Mouse (Mus musculus) layer of hippocampus, adult 18-20 months (tissue): ENCODE measurements around the gene Ybx1. TPM values are rescaled to one million over a fixed set of nuclear protein-coding genes. Genes with fewer than 3 reads are reported as not detected.
A peak's percentile ranks its signal among the peaks of the same experiment; 100 is the strongest.
"Not testable (repeated sequence)": the region's sequence is repeated elsewhere in the genome, so short reads cannot be mapped to it uniquely, and the experiment has no call there.

Source experiments
- DNase-seq, 2 experiments: peaks; one replicate each; pipeline ENCODE4 v3.0.0; 2022; ENCODE audit warnings: low spot score in 2 of 2
- long read RNA-seq: library from polyadenylated mRNA; stranded (forward); transcript quantifications from one replicate; pipeline ENCODE4 v2.0.0, GENCODE M21; 2021
- total RNA-seq, 2 experiments: library from RNA; stranded (reverse); gene quantifications; 2 replicates each; pipeline ENCODE4 v1.2.3; 2021

Ybx1 gene
- total RNA-seq = 100 to 1,000 TPM; 242 to 255 TPM
- long read RNA-seq, transcript Ybx1-201 (8 exons, 1,628 nt) = major isoform, 56 of 120 reads
- long read RNA-seq, partial matches to known transcripts = 3 of 120 reads
- long read RNA-seq, other reads (novel, unspliced or antisense) = 61 of 120 reads

DNA sequence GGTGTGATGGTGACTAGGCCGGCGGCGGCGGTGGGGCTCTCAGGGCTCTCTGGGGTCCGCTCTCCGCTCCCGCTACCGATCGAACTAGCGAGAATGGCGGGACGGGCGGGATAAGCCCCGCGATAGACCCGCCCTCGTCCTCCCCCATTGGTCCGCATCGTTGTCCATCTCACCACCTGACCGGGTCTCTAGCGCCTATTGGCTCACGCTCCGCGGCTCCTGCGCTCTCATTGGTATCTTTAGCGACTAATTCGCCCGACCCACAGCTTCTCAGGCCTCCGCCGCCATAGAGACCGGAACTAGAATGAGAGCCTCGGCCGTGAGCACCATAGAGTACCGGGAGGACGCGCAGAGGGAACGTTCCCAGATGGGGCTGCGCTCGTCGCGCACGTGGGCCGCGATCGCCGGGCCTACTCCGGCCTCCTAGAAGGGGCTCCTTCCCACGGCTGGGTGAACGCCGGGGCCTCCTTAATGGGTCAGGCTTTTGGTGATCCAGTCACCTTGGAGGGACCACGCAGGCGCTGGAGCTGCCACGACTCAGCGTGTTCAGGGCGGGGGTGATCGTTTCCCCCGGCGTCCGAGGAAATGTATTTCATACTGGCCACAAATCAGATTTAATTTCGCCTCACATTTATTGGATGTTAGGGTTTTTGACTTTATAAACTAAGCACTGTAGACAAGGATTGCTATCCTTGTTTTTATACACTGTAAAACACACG, at the start of gene Ybx1:
Gene Ybx1 (minus strand): TSS at position 190 of the 719 bp plus-strand sequence.
- peak; percentile 99 to 100 for DNase-seq

DNA sequence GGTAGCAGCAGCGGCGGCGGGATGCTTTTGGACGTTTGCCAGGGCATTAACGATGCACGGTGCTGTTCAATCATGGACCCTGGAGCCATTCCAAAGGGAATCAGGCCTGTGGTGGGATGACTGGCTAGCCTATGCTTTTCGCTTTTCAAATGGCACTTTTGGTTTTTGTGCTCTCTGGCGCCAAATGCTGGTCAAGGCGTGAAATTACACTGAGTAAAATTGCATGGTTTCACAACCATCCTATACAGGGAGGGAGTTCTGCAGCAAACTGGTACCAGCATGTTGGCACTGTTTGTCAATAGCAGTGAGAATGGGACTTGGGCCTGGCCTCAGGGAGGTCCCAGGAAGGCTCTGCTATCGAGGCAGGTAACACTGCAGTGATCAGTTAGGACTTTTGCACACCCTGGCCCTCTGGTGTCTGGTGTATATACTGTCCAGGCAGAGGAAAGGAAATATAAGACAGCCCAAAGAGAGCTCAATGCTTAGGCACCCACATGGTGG, 44.5 kb upstream of the Ybx1 start:
- DNase-seq = peak; percentile 11 to 45

DNA sequence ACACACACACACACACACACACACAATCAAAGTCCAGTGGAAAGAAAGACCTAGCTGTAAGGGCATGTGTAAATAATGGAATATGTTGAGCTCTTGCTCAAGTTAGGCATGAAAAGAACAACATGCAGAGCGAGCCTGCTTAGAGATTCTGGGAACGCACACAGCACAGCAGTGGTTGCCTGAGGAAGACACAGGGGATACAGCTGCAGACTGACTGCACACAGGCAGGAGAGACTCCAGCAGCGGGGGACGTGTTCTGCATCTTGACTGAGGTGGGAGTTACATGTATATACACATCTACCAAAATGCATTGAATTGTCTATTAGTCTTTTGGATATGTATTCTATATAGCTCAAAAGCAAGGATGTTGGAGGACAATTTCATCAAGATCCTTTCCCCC, 44.0 kb upstream of the Ybx1 start:
- DNase-seq = peak in 1 of 2 experiments; percentile 8

DNA sequence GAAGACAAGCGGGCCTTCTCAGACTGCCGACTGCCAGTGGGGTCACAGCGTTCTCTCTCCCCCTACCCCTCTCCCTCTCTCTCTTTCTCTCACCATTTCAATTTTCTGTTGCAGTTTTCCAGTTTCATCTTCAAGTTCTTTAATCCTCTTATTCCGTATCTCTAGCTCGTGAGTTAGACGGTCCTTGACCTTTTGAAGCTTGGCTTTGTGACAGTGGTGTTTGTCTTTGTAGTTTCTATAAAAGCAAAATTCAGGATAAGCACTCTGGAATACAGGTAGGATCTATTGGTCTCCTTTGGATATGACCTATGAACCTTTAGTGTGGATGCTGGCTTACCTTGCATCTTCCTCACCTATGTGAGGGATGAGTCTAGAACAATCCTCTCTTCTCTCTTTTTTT, 39.1 kb upstream of the Ybx1 start:
- DNase-seq = no peak

DNA sequence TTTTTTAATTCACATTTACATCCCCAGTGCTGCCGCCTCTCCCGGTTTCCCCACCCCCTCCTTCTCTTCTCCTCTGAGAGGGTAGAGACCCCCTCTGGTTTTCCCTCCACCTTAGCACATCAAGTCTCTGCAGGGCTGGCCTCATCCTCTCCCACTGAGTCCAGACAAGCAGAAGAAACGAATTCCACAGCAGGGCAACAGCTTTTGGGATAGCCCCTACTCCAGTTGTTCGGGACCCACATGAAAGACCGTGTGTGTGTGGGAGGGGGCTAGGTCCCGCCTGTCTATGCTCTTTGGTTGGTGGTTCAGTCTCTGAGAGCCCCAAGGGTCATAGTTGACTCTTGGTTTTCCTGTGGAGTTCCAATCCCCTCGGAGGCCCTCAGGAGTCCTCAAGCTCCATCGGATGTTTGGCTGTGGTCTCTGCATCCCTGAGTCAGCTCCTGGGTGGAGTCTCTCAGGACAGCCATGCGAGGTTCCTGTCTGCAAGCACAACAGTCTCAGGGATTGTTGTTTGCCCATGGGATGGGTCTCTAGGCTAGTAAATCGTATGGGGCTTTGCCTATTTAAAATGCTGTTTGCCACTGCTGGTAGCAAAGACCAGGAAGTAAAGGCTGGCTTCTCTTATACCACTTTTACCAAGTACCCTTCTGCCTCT, 26.6 kb upstream of the Ybx1 start:
- peak in 1 of 2 experiments; percentile 5 for DNase-seq

DNA sequence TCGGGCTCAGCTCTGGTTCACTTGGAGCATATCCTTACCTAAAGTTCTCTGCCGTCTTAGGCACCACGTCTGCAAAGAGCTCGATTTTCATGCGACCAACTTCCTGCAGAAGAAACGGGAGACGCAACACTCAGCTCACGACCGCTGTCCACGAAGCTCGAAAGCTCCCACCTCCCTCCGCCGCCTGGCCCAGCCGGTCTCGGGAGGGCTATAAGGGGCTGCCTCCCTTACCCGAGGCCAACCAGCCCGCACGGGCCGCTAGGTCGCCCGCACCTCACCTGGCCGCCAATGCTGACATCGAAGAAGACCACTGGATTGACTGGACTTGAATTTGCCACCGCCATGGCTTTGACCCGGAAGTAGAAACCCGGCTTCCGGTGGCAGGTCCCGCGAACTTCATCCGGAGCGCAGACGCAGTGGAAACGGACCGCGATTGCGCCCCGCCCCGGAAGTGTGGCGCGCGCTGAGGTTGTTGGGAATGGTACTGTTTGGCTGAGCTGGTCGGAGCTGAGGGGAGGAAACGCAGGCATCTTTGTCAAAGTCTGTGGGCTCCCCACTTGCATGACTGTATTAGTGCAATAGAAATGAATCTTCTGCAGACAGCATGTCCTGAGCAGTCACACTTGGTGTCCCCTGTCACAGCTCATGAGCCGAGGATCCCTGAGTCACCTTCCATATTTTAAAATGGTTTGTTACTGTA, 25.9 kb upstream of the Ybx1 start, which contains the start of gene Ppih:
Gene Ppih (minus strand): TSS at position 416 of the 700 bp plus-strand sequence.
- peak; percentile 94 to 98 for DNase-seq

DNA sequence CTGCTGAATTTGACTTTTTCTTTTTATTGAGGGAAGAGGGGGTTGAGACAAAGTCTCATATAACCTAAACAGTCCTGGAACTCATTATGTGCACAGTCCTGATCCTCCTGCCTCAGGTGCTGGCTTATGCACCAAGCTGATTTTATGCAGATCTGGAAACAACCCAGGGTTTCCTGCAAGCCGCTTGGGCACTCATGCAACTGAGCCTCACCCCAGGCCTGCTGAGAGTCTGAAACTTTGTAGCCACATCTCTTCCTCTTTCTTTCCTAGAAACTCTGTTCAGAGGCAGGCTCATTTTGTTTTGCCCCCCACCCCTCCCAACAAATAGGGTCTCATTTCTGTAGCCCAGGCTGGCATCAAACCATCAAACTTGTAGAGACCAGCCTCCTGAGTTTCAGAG, 19.4 kb upstream of the Ybx1 start:
- no peak for DNase-seq

DNA sequence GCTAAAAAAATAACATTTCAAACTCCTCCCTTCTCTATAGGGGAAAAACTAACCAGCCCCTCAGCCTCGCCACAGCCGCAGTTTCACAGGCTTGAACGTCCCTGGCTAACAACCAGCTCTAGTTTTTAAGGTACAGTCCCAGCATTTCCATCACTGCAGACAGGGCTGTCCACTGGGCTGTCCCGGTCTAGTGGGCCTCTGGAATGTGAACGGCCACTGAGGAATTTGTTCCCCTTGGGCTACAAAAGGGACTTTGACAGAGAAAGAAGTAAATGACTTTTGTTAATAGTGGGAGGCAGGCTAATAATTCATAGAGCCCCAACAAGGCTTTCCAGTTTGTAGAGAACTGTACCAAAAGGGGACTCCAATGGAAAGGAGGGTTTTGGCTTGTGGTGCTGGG, 11.0 kb upstream of the Ybx1 start:
- no peak for DNase-seq

DNA sequence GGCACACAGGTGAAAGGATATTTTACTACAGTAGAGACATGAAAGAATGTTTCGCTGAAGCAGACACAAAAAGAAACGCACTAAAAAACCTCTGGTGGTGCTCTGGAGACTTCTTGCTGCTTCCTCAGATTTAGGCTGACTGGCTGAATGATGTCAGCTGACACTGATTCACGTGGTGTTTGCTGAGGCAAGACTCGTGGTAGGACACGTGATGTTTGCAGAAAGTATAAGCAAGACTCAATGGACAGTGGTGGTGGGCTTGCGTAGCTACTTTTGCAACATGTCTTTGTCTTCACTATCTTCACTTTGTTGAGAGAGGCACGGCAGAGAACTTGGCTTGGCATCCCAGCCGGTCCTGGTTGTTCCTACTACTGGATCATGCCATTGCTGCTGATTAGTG, 8.9 kb upstream of the Ybx1 start:
- no peak for DNase-seq

DNA sequence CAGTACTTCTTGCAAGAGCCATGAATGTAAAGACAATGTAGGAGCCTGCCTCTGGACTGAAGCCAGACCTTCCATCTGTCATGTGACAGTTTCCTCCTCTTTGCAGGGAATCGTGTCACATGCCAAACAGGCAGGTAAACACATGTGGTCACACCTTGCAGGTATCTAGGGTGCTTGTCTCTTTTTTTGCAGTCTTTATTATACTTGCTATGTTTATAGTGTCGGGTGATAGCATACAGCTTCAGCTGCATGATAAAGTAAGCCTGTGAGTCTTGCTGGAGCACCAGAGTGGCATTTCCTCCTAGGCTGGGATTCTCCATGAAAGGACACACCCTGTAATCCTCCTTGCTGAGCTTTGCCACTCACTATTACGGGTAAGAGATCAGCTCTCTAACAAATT, 7.4 kb upstream of the Ybx1 start:
- no peak for DNase-seq

DNA sequence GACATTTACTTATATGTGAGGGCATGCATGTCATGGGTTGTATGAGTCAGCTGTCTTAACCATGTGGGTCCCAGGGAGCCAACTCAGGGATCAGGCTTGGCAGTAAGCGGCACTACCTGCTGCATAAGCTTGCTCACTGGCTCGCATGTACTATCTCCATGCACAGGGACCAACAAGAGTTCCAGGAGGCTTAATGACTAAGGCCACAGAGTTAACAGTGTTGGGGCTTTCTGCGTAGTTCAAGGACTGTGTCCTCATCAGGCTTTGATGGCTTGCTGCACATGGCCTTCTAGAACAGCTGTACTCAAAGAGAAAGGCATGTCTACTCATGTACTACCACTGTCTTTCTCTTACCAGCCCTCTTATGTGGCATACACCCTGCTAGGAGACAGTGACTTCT, 6.4 kb upstream of the Ybx1 start:
- no peak for DNase-seq

DNA sequence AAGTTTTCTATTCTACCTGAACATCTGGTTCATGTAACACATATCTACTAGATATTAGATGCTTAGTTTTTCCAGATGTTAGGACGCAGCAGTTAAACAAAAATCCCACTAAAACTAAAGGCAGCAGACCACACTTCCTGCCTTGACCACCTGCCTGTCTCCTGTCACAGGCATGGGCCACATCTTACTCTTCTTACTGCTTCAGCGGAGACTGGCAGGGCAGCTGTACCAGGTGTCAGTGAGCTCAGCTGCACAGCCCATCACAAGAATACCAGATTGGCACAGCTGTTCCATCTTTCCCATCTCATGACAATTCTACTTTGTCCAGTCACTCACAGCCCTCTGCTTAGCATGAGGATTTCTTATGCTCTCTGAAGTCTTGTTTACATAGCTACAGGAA, 3.0 kb upstream of the Ybx1 start:
- no peak for DNase-seq

DNA sequence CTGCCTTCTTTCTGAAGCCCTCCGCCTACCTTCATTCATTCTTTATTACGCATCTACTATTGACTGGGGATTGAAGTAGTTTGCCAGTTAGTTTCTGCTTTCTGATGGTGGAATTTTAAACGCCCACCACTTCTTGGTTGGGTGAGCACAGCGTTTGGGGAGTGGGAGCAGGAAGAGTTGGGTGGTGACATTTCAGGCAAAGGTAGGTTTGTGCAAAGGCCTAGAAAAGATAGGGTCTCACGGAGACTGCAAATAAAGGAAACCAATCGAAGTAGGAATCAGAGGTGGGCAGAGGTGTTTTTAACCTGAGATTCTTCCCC, 690 bp upstream of the Ybx1 start:
- DNase-seq = no peak

DNA sequence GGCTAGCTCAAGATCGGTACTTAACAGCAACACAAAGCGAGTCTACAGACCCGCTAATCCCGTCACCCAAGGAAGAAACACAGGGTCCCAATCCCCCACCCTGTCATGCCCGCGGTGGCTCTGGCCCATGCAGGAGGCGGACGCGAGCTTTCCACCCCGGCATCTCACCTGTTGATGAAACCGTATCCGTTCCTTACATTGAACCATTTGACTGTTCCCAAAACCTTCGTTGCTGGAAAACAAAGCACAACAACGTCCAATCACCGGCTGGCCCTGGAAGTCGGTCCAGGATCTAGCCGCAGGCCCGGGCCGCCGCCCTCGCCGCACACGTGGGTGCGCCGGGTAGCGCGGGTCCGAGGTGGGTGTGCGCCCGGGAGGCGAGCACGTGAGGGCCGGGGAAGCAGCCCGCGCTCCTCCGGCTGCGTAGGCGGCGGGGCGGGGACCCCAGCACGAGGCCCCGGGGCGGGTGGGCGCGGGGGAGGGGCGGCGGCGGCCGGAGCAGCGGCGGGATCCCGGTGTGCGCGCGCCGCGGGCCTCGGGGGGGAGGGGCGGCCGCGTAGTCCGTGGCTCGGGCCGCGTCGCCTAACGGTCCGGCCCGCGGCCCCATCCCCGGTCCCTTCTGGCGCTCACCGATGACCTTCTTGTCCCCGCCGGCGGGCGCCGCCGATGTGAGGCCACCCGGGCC, 688 bp downstream of the Ybx1 start:
- DNase-seq = peak; percentile 9 to 12

DNA sequence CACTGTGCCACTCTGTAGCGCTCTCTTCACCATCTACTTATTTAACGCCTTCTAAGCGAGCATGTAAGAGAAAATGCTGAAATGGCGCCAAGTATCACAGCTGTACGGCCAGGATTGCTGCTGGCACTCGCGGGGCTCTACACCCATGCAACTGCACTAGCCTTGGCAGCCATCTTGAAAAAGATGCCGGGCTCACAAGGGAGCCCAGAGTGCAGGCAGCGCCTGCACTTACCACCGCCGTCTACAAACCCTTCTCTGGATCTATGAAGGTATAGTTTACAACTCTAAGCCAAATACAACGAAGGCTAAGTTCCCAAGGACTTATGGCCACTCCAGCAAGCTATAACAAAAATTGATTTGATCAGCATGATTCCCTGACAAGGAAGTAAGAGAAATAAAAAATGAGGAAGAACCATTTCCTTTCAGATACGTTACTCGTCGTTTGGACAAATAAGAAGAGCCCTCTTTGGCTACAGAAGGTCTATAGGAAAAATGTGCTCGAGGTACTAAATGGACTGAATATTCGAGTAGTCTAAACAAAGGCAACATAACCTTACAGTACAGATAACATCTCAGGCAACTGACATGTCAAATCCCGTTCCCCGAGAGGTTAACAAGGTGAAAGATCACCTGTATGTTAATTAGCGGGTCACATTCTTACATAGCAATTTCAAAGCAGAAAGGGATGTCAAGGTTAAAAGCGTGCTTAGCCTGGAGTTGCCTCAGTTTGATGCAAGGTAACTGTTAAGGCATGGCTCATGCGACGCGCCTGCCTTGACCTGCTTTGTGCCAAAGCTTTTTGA, 1.4 kb downstream of the Ybx1 start:
- DNase-seq = peak; percentile 36 to 66

DNA sequence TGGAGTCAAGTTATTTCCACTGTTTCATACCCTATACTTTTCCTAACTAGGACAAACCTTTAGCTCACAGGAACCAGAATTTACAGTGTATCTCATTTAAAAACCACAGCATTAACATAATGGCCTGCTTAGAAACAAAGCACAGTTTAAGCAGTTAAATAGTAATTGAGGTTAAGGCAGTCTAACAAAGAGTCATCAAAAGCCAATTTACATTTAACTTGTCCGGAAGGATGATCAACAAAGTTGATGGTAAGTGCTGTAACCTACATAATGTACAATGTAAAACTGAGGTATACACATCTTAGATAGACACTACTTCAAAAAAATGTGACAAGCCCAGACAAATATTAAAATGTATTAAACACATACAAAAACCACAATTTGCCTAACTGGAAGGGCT, 2.5 kb downstream of the Ybx1 start:
- DNase-seq = no peak

DNA sequence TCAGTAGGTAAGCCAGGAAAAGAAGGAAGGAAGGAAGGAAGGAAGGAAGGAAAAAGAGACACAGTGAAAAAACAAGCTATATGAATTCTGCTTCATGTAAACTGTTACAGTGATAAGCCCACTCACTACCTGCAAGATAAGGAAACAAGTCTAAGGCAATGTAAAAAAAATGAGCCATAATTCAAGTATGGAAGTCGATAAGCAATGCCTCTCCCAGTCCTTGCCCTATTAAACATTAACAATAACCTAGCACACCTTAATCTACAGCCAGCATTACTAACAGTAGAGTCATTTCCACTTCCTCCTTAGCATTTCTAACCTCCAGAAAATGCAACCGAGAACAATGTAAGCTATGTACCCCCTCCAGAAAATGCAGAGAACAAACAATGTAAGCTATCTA, 9.1 kb downstream of the Ybx1 start:
- no peak for DNase-seq

DNA sequence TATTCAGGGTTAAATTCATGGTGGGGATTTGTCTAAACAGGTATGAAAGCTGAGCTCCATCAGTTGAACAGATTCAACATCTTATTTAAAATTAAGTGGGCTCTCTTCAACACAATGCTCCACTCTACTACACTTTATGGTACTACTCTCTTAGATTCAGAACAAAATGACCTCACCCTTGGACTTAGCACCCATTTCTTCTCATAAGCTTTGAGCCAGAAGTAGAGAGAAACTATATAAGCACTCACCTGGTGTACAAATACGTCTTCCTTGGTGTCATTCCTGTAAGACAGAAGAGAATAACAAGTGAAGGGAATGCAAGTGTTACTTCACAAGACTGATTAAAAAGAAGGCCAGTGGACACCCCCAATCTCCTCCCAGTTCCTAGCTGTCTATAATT, 9.5 kb downstream of the Ybx1 start:
- no peak for DNase-seq

DNA sequence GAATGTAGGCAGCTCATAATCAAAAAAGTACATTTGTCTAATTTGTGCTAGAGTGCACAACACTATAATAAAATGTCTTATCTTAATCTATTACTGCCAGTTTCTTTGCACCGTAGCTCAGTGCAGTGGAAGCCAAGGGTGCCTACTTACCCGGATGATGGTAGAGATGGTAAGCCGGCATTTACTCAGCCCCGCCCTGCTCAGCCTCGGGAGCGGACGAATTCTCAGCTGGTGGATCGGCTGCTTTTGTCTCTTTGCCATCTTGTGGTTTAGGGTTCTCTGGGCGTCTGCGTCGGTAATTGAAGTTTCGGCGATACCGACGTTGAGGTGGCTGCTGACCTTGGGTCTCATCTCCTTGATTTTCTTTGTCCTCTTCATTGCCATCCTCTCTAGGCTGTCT, 15.6 kb downstream of the Ybx1 start:
- not testable (repeated sequence) for DNase-seq

DNA sequence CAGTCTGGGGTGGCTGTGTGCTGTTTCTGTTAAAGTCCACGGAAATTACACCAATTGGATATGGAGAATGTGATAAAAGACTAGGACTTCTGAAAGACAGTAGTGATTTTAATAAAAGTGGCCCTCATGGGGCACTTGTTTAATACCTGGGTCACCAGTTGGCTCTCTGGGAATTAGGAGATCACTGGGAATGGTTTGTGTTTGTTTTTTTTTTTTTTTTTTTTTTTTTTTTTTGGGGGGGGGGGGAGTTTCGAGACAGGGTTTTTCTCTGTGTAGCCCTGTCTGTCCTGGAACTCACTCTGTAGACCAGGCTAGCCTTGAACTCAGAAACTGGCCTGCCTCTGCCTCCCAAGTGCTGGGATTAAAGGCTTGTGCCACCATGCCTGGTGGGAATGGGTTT, 18.7 kb downstream of the Ybx1 start:
- no peak for DNase-seq

DNA sequence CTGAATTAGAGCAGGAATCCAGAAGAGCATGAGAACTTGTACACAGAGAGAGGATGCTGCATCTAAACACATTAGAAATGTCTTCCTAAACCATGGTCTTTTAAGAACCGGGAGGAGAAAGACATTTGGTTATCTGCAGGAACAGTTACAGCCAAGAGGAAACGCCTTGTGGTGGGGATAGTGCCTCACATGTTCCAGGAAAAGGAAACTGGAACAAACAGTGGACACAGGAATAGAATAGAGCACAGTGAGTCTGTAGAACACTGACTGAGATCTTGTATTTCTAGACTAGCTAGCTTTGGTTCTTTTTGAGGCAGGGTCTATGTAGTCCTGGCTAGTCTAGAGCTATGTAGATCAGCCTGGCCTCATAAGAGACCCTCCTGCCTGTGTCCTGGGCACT, 19.2 kb downstream of the Ybx1 start:
- DNase-seq = no peak
